Mouse (Mus musculus): Measurements from ENCODE around the gene Arhgef3.
"Not testable (repeated sequence)": the region's sequence is repeated elsewhere in the genome, so short reads cannot be mapped to it uniquely, and the experiment has no call there.

DNA sequence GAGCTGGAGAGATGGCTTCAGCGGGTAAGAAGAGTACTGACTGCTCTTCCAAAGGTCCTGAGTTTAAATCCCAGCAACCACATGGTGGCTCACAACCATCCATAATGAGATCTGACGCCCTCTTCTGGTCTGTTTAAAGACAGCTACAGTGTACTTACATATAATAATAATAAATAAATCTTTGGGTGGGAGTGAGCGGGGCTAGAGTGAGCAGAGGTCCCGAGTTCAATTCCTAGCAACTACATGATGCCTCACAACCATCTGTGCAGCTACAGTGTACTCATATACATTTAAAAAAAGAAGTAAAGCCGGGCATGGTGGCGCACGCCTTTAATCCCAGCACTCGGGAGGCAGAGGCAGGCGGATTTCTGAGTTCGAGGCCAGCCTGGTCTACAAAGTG, 132.2 kb downstream of the Arhgef3 start:
- TF ChIP-seq CTCF (IDR thresholded peaks at IDR 0.05; ENCODE audit: borderline replicate concordance, control insufficient read depth, extremely low read depth, insufficient read depth, low read length, poor library complexity); POLR2A (IDR thresholded peaks at IDR 0.05; ENCODE audit: control insufficient read depth, extremely low read depth, insufficient read depth, low read length, poor library complexity): not testable (repeated sequence)

Measured in thymus, adult 2 months (tissue).